Mouse (Mus musculus) lung, postnatal 0 days (tissue): Measurements from ENCODE around the gene Plac1. TPM values are rescaled to one million over a fixed set of nuclear protein-coding genes. Genes with fewer than 3 reads are reported as not detected.

Source experiments
- ATAC-seq: fragments of 200-750 bp; cut with Nextera tagmentation; 2 replicates; pipeline ENCODE4 v1.8.0; 2017; ENCODE audit warnings: moderate library complexity
- DNase-seq: peaks from one replicate; pipeline ENCODE4 v3.0.0-alpha.2; 2016; ENCODE audit warnings: low spot score
- H3K27ac ChIP-seq: fragments of 300-500 bp; sonication (generic); 2 replicates; pipeline ENCODE4 v1.5.1; 2014; ENCODE audit warnings: antibody characterized with exemption, mild to moderate bottlenecking, low read length, mixed read lengths
- H3K27me3 ChIP-seq: fragments of 300-500 bp; sonication (generic); replicated peaks from 2 replicates; pipeline ENCODE4 v1.6.1; 2014; ENCODE audit warnings: low read length, mixed read lengths; ENCODE audit not compliant: insufficient read depth
- H3K36me3 ChIP-seq: fragments of 300-500 bp; sonication (generic); 2 replicates; pipeline ENCODE4 v1.6.1; 2014; ENCODE audit warnings: low read length, mixed read lengths; ENCODE audit not compliant: insufficient read depth
- H3K4me1 ChIP-seq: fragments of 300-500 bp; sonication (generic); 2 replicates; pipeline ENCODE4 v1.6.1; 2014; ENCODE audit warnings: antibody characterized with exemption, low read depth, low read length, mixed read lengths; ENCODE audit not compliant: insufficient read depth
- H3K4me2 ChIP-seq: fragments of 300-500 bp; sonication (generic); replicated peaks from 2 replicates; pipeline ENCODE4 v1.6.1; 2014; ENCODE audit warnings: low read depth, mild to moderate bottlenecking, low read length, moderate library complexity, mixed read lengths
- H3K4me3 ChIP-seq: fragments of 300-500 bp; sonication (generic); 2 replicates; pipeline ENCODE4 v1.5.1; 2014; ENCODE audit warnings: low read depth, low read length
- H3K9ac ChIP-seq: fragments of 300-500 bp; sonication (generic); replicated peaks from 2 replicates; pipeline ENCODE4 v1.6.1; 2014; ENCODE audit warnings: low read depth, mild to moderate bottlenecking
- H3K9me3 ChIP-seq: fragments of 300-500 bp; sonication (generic); 2 replicates; pipeline ENCODE4 v1.6.1; 2016; ENCODE audit warnings: low read length, mixed read lengths
- CTCF ChIP-seq: IDR thresholded peaks from 2 replicates; pipeline ENCODE4 v1.5.1; 2016; ENCODE audit warnings: antibody characterized with exemption, mild to moderate bottlenecking
- EP300 ChIP-seq: IDR thresholded peaks from 2 replicates; pipeline ENCODE4 v1.6.1; 2016; ENCODE audit warnings: antibody characterized with exemption, mild to moderate bottlenecking, control low read depth
- WGBS: fragments of 180-500 bp; shearing (Covaris S2); extraction: QIAGEN DNeasy Blood & Tissue Kit; methylation state at CpG from one replicate; pipeline ENCODE4 v1.1.7; 2014; 5-methylcytosine and 5-hydroxymethylcytosine counted together
- polyA plus RNA-seq: library from polyadenylated mRNA; unstranded; fragments of >200 nt; fragmentation: Nextera tagmentation; extraction: Ambion mirVana; gene quantifications from 2 replicates; pipeline ENCODE4 v1.2.1, GENCODE M21; 2015

Plac1 gene
- polyA plus RNA-seq, 1 experiment from 2014 or later, result 3.9 TPM

GRCm38 (mm10) chrX:53057760-53058090 is 182.2 kb downstream of the Plac1 start:
- peak overlapping the region; percentile 95 for H3K27ac ChIP-seq
- H3K27me3 ChIP-seq, result no peaks in the 10 kb centered on the region
- no peaks in the 10 kb centered on the region for H3K9me3 ChIP-seq
- H3K4me3 ChIP-seq, result peak overlapping the region; percentile 58; the same call in 1 of the 2 replicates
- H3K9ac ChIP-seq, result no peak overlapping the region
- DNase-seq, result no peak
- TF ChIP-seq EP300, result no peak
- no peak for TF ChIP-seq CTCF
- H3K4me1 ChIP-seq, result no peaks in the 10 kb centered on the region; the same call in 1 of the 2 replicates
- no peak for ATAC-seq
- 16% methylated on average over 6 of the region's 6 CpGs for WGBS
- H3K4me2 ChIP-seq, result peak overlapping the region; percentile 54
- H3K36me3 ChIP-seq, result no peaks in the 10 kb centered on the region

- no peaks in the 10 kb centered on the region for H3K36me3 ChIP-seq
- no peaks in the 10 kb centered on the region for H3K27me3 ChIP-seq
- WGBS, result 12% methylated on average over 20 of the region's 42 CpGs
- H3K9me3 ChIP-seq, result no peaks in the 10 kb centered on the region
- DNase-seq, result peak; percentile 93
- ATAC-seq, result peak; percentile 93
- H3K9ac ChIP-seq, result peak overlapping the region; percentile 74
- H3K4me1 ChIP-seq, result no peaks in the 10 kb centered on the region; the same call in 1 of the 2 replicates
- peak overlapping the region; percentile 95 for H3K27ac ChIP-seq
- peak overlapping the region; percentile 58 for H3K4me3 ChIP-seq
- H3K4me2 ChIP-seq, result peak overlapping the region; percentile 54
- TF ChIP-seq CTCF (no peak), EP300 (peak; percentile 28; the same call in 1 of the 2 replicates)
Observed at GRCm38 (mm10) chrX:53057054-53057759, 182.7 kb downstream of the Plac1 start.

GRCm38 (mm10) chrX:53056627-53057026 is 183.3 kb downstream of the Plac1 start:
- H3K4me2 ChIP-seq, result peak overlapping the region; percentile 54
- peak overlapping the region; percentile 95 for H3K27ac ChIP-seq
- ATAC-seq, result peak; percentile 34
- H3K4me1 ChIP-seq, result no peaks in the 10 kb centered on the region; the same call in 1 of the 2 replicates
- no peaks in the 10 kb centered on the region for H3K9me3 ChIP-seq
- TF ChIP-seq CTCF (no peak), EP300 (no peak)
- peak overlapping the region; percentile 58 for H3K4me3 ChIP-seq
- WGBS, result 14% methylated on average over 20 of the region's 33 CpGs
- H3K27me3 ChIP-seq, result no peaks in the 10 kb centered on the region
- H3K36me3 ChIP-seq, result no peaks in the 10 kb centered on the region
- peak overlapping the region; percentile 74 for H3K9ac ChIP-seq
- DNase-seq, result peak; percentile 56

- 11% methylated on average over 8 of the region's 9 CpGs for WGBS
Observed at GRCm38 (mm10) chrX:53055771-53056170, 184.1 kb downstream of the Plac1 start.

DNA sequence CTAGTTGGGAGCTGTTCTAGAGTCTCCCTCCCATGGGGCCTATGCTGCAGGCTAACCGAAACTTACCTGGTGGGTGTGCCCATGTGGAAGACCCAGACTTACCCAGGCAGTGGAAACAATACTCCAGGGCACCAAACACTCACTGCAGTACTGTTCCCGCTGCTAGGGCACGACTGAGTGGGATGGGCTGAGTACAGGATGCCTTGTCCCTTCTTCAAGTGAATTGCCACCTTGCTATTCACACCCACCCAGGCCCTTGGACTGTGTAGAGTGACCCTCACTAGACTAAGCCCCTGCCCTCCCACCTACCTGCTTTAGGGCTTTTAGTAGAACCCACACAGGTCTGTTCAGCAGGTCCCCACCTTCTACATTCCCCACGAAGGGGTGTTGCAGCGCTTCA is 186.0 kb downstream of the Plac1 start:
- TF ChIP-seq EP300 (no peak), CTCF (no peak)
- Histone ChIP-seq H3K36me3 (no peaks in the 10 kb centered on the region), H3K4me2 (peak overlapping the region; percentile 27; the same call in 1 of the 2 replicates), H3K27me3 (no peaks in the 10 kb centered on the region), H3K4me3 (no peak overlapping the region), H3K27ac (0 out of 2 replicates have a peak overlapping the region, but pooled peaks have one; percentile 20), H3K4me1 (no peaks in the 10 kb centered on the region; the same call in 1 of the 2 replicates), H3K9me3 (no peaks in the 10 kb centered on the region), H3K9ac (no peak overlapping the region)
- WGBS, result 30% methylated on average over 5 of the region's 5 CpGs
- ATAC-seq (no peak), DNase-seq (no peak)

More at GRCm38 (mm10) chrX:53055771-53056170, 184.1 kb downstream of the Plac1 start:
- no peaks in the 10 kb centered on the region for H3K27me3 ChIP-seq
- peak overlapping the region; percentile 95; the same call in 1 of the 2 replicates for H3K27ac ChIP-seq
- no peak for TF ChIP-seq EP300
- no peak for TF ChIP-seq CTCF
- no peak overlapping the region for H3K9ac ChIP-seq
- no peaks in the 10 kb centered on the region for H3K36me3 ChIP-seq
- no peaks in the 10 kb centered on the region; the same call in 1 of the 2 replicates for H3K4me1 ChIP-seq
- DNase-seq (peak; percentile 59), ATAC-seq (no peak)
- no peaks in the 10 kb centered on the region for H3K9me3 ChIP-seq
- H3K4me3 ChIP-seq, result peak overlapping the region; percentile 58
- H3K4me2 ChIP-seq, result peak overlapping the region; percentile 54

GRCm38 (mm10) chrX:53052652-53053500 is 187.0 kb downstream of the Plac1 start:
- Histone ChIP-seq H3K27me3 (no peaks in the 10 kb centered on the region), H3K4me2 (0 out of 2 replicates have a peak overlapping the region, but pooled peaks have one; percentile 3), H3K9ac (no peak overlapping the region), H3K27ac (0 out of 2 replicates have a peak overlapping the region, but pooled peaks have one; percentile 20), H3K4me1 (no peaks in the 10 kb centered on the region; the same call in 1 of the 2 replicates), H3K9me3 (no peaks in the 10 kb centered on the region), H3K4me3 (no peak overlapping the region), H3K36me3 (no peaks in the 10 kb centered on the region)
- DNase-seq (peak; percentile 76), ATAC-seq (peak; percentile 33)
- WGBS, result 12% methylated on average over 12 of the region's 13 CpGs
- TF ChIP-seq EP300 (0 out of 2 replicates have a peak, but pooled peaks have one; percentile 7), CTCF (no peak)
